Mouse (Mus musculus): Measurements from ENCODE around the gene Trim27. TPM values are rescaled to one million over a fixed set of nuclear protein-coding genes. Genes with fewer than 3 reads are reported as not detected.

Gene Trim27
- 34.3 TPM for polyA plus RNA-seq (2014; fragmentation: Illumina TruSeq; extraction: RNeasy Lipid Tissue Mini Kit (QIAGEN cat#74804); ENCODE audit: low read depth, low replicate concordance)

DNA sequence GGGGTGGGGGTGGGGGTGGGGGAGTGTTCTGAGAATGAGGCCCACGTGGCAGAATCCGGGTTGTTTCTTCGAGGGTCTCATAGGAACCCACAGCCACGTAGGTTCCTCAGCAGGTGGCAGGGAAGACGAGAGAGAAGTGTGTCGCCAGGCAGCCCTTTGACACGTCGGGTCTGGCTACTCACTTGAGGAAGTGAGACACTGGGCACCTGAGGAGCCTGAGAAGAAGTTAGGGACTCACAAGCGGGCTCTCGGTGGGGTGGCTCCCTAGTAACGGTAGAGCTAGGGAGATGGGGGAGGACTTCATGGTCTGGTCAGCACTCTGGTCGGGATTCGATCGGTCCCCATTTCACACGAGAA is at the start of gene Trim27:
TSS of gene Trim27 (plus strand) at position 79 of the 357 bp plus-strand sequence.

DNA sequence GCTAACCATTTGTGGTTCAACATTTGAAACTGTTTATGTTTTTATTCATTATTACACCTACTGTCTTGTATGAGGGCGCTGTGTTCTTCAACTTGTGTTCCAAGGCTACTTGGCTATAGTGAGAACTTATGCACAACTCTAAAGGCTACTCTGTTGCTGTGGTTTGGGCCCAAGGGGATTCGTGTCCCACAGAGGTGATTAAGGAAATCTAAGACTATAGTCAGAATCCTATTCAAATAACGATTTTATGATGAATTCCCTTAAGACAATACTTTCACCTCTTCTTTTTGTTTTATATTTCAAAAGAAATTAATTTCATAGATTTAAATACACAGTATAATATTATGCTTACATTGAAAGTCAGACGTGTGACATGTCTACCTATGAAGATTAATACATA is 33.5 kb upstream of the Trim27 start, which contains the start of gene Olfr1368:
TSS of gene Olfr1368 (minus strand) at position 101 of the 400 bp plus-strand sequence.

Other genes starting within 250 kb of the Trim27 start
- 0.09 TPM for gene Olfr1370, start 104.5 kb upstream of the Trim27 start, polyA plus RNA-seq (2014; fragmentation: Illumina TruSeq; extraction: RNeasy Lipid Tissue Mini Kit (QIAGEN cat#74804); ENCODE audit: low read depth, low replicate concordance)
- gene Olfr1369-ps1, start 68.0 kb upstream of the Trim27 start, polyA plus RNA-seq (2014; fragmentation: Illumina TruSeq; extraction: RNeasy Lipid Tissue Mini Kit (QIAGEN cat#74804); ENCODE audit: low read depth, low replicate concordance): not detected
- gene Olfr263, start 49.8 kb upstream of the Trim27 start, polyA plus RNA-seq (2014; fragmentation: Illumina TruSeq; extraction: RNeasy Lipid Tissue Mini Kit (QIAGEN cat#74804); ENCODE audit: low read depth, low replicate concordance): not detected
- gene Olfr1368, start 33.6 kb upstream of the Trim27 start, polyA plus RNA-seq (2014; fragmentation: Illumina TruSeq; extraction: RNeasy Lipid Tissue Mini Kit (QIAGEN cat#74804); ENCODE audit: low read depth, low replicate concordance): 0.95 TPM
- gene Gpx5, start 113.3 kb downstream of the Trim27 start, polyA plus RNA-seq (2014; fragmentation: Illumina TruSeq; extraction: RNeasy Lipid Tissue Mini Kit (QIAGEN cat#74804); ENCODE audit: low read depth, low replicate concordance): 1.3 TPM
- gene Gpx6, start 132.7 kb downstream of the Trim27 start, polyA plus RNA-seq (2014; fragmentation: Illumina TruSeq; extraction: RNeasy Lipid Tissue Mini Kit (QIAGEN cat#74804); ENCODE audit: low read depth, low replicate concordance): not detected
- not detected for gene Olfr1367, start 167.5 kb downstream of the Trim27 start, polyA plus RNA-seq (2014; fragmentation: Illumina TruSeq; extraction: RNeasy Lipid Tissue Mini Kit (QIAGEN cat#74804); ENCODE audit: low read depth, low replicate concordance)
- gene Zscan12, start 183.4 kb downstream of the Trim27 start, polyA plus RNA-seq (2014; fragmentation: Illumina TruSeq; extraction: RNeasy Lipid Tissue Mini Kit (QIAGEN cat#74804); ENCODE audit: low read depth, low replicate concordance): 10.0 TPM
- gene Zkscan3, start 223.3 kb downstream of the Trim27 start, polyA plus RNA-seq (2014; fragmentation: Illumina TruSeq; extraction: RNeasy Lipid Tissue Mini Kit (QIAGEN cat#74804); ENCODE audit: low read depth, low replicate concordance): 121 TPM

All from sigmoid colon, adult 10 weeks (tissue).